Mouse (Mus musculus) MEL (cell line): ENCODE results near the gene Fam69b. TPM values are rescaled to one million over a fixed set of nuclear protein-coding genes. Genes with fewer than 3 reads are reported as not detected.

ENCODE experiments used
- DNase-seq: peaks from one replicate; pipeline ENCODE4 v3.0.0; 2011; ENCODE audit warnings: low read depth, low spot score
- H3K27ac ChIP-seq: 2 replicates; pipeline ENCODE4 v1.5.1; 2012; ENCODE audit warnings: low read depth, mild to moderate bottlenecking, control low read depth, low read length, moderate library complexity; ENCODE audit not compliant: control insufficient read depth
- H3K27me3 ChIP-seq, 2 experiments: fragments of 150-350 bp in 1 of 2; sonication (generic) in 1 of 2; 2 replicates each; pipeline ENCODE4 v1.6.1; 2012; ENCODE audit warnings: low read length in 2 of 2, mild to moderate bottlenecking in 2 of 2, improper control_type of control experiment in 1 of 2, moderate library complexity in 1 of 2; ENCODE audit not compliant: insufficient read depth in 2 of 2, control insufficient read depth in 1 of 2
- H3K36me3 ChIP-seq, 2 experiments: 2 replicates each; pipeline ENCODE4 v1.6.1; 2012 to 2014; ENCODE audit warnings: low read length in 2 of 2, improper control_type of control experiment in 1 of 2, inconsistent platforms in 1 of 2, mild to moderate bottlenecking in 1 of 2; ENCODE audit not compliant: insufficient read depth in 2 of 2, control insufficient read depth in 1 of 2
- H3K4me1 ChIP-seq, 2 experiments: fragments of 150-350 bp in 1 of 2; sonication (generic) in 1 of 2; 2 replicates each; pipeline ENCODE4 v1.6.1; 2012; ENCODE audit warnings: low read length in 2 of 2, improper control_type of control experiment in 1 of 2, mild to moderate bottlenecking in 1 of 2; ENCODE audit not compliant: insufficient read depth in 2 of 2, control insufficient read depth in 1 of 2
- H3K4me3 ChIP-seq, 2 experiments: fragments of 150-350 bp in 1 of 2; sonication (generic) in 1 of 2; 2 replicates each; pipeline ENCODE4 v1.5.1; 2012; ENCODE audit warnings: low read depth in 2 of 2, low read length in 2 of 2, mild to moderate bottlenecking in 2 of 2, moderate library complexity in 2 of 2, control low read depth in 1 of 2, improper control_type of control experiment in 1 of 2; ENCODE audit not compliant: control insufficient read depth in 1 of 2, insufficient read depth in 1 of 2
- H3K79me2 ChIP-seq: 2 replicates; pipeline ENCODE4 v1.6.1; 2012; ENCODE audit warnings: mild to moderate bottlenecking, low read length, moderate library complexity; ENCODE audit not compliant: control insufficient read depth, poor library complexity, insufficient read depth
- H3K9ac ChIP-seq: 2 replicates; pipeline ENCODE4 v1.6.1; 2012; ENCODE audit warnings: low read depth, mild to moderate bottlenecking, control low read depth, low read length, moderate library complexity; ENCODE audit not compliant: control insufficient read depth, poor library complexity, severe bottlenecking
- H3K9me3 ChIP-seq: fragments of 150-350 bp; sonication (generic); replicated peaks from 2 replicates; pipeline ENCODE4 v1.6.1; 2012; ENCODE audit warnings: mild to moderate bottlenecking, low read length, improper control_type of control experiment, moderate library complexity; ENCODE audit not compliant: insufficient read depth
- CHD1 ChIP-seq: IDR thresholded peaks from 2 replicates; pipeline ENCODE4 v1.6.1; 2012; ENCODE audit warnings: low read depth, mild to moderate bottlenecking, inconsistent platforms, low read length, improper control_type of control experiment
- CHD2 ChIP-seq: IDR thresholded peaks from 2 replicates; pipeline ENCODE4 v1.6.1; 2011; ENCODE audit warnings: low read length, improper control_type of control experiment
- EP300 ChIP-seq, 2 experiments: IDR thresholded peaks; 2 replicates each; pipeline ENCODE4 v1.6.1; 2011; ENCODE audit warnings: improper control_type of control experiment in 2 of 2, low read length in 2 of 2, low read depth in 1 of 2, mild to moderate bottlenecking in 1 of 2
- GABPA ChIP-seq: IDR thresholded peaks from 2 replicates; pipeline ENCODE4 v1.6.1; 2012; ENCODE audit warnings: low read depth, mild to moderate bottlenecking, inconsistent platforms, low read length, improper control_type of control experiment, moderate library complexity
- HCFC1 ChIP-seq: IDR thresholded peaks from 2 replicates; pipeline ENCODE4 v1.6.1; 2012; ENCODE audit warnings: low read depth, mild to moderate bottlenecking, inconsistent platforms, low read length, improper control_type of control experiment, moderate library complexity
- MXI1 ChIP-seq: IDR thresholded peaks from 2 replicates; pipeline ENCODE4 v1.6.1; 2011; ENCODE audit warnings: mild to moderate bottlenecking, low read depth, low read length, improper control_type of control experiment
- MYB ChIP-seq: IDR thresholded peaks from 2 replicates; pipeline ENCODE4 v1.6.1; 2011; ENCODE audit warnings: mild to moderate bottlenecking, low read depth, low read length, improper control_type of control experiment
- MYC ChIP-seq: IDR thresholded peaks from 2 replicates; pipeline ENCODE4 v1.6.1; 2011; ENCODE audit warnings: low read depth, mild to moderate bottlenecking, low read length, improper control_type of control experiment, moderate library complexity
- NELFE ChIP-seq: IDR thresholded peaks from 2 replicates; pipeline ENCODE4 v1.6.1; 2011; ENCODE audit warnings: low read depth, low read length, improper control_type of control experiment
- POLR2A ChIP-seq, 2 experiments: IDR thresholded peaks; 2 replicates each; pipeline ENCODE4 v1.6.1; 2011 to 2012; ENCODE audit warnings: low read length in 2 of 2, mild to moderate bottlenecking in 2 of 2, control low read depth in 1 of 2, improper control_type of control experiment in 1 of 2, low read depth in 1 of 2, moderate library complexity in 1 of 2; ENCODE audit not compliant: control insufficient read depth in 1 of 2, insufficient read depth in 1 of 2, poor library complexity in 1 of 2
- POLR2AphosphoS2 ChIP-seq: IDR thresholded peaks from 2 replicates; pipeline ENCODE4 v1.6.1; 2011; ENCODE audit warnings: low read length, improper control_type of control experiment
- POLR2AphosphoS5 ChIP-seq: IDR thresholded peaks from 2 replicates; pipeline ENCODE4 v1.6.1; 2012; ENCODE audit warnings: low read depth, borderline replicate concordance, mild to moderate bottlenecking, inconsistent platforms, low read length, moderate library complexity, mixed read lengths
- RCOR1 ChIP-seq: IDR thresholded peaks from 2 replicates; pipeline ENCODE4 v1.6.1; 2012; ENCODE audit warnings: low read depth, mild to moderate bottlenecking, inconsistent platforms, low read length, improper control_type of control experiment
- SIN3A ChIP-seq: IDR thresholded peaks from 2 replicates; pipeline ENCODE4 v1.6.1; 2012; ENCODE audit warnings: low read length, improper control_type of control experiment, inconsistent platforms
- TBP ChIP-seq: IDR thresholded peaks from 2 replicates; pipeline ENCODE4 v1.8.0; 2011; ENCODE audit warnings: low read depth, low read length, improper control_type of control experiment
- ZMIZ1 ChIP-seq: IDR thresholded peaks from 2 replicates; pipeline ENCODE4 v1.6.1; 2012; ENCODE audit warnings: low read depth, mild to moderate bottlenecking, inconsistent platforms, low read length, improper control_type of control experiment, moderate library complexity
- polyA plus RNA-seq, 2 experiments: library from polyadenylated mRNA; stranded (reverse) in 1 of 2; unstranded in 1 of 2; fragments of >175 nt in 1 of 2; fragments of >200 nt in 1 of 2; gene quantifications; 2 replicates each; pipeline versions ENCODE4 v1.2.1 to v1.2.4; 2012; ENCODE audit warnings: low replicate concordance in 2 of 2, low read depth in 1 of 2; ENCODE audit not compliant: insufficient read length in 2 of 2, insufficient read depth in 1 of 2, missing spikeins in 1 of 2
- total RNA-seq: library from RNA; depleted of rRNA; stranded (reverse); fragments of 300-350 nt; gene quantifications from 2 replicates; pipeline ENCODE4 v1.2.3, GENCODE M21; 2012

Gene Fam69b
- total and polyA plus RNA-seq, 3 experiments = 0.42 to 0.67 TPM; not detected in 1

DNA sequence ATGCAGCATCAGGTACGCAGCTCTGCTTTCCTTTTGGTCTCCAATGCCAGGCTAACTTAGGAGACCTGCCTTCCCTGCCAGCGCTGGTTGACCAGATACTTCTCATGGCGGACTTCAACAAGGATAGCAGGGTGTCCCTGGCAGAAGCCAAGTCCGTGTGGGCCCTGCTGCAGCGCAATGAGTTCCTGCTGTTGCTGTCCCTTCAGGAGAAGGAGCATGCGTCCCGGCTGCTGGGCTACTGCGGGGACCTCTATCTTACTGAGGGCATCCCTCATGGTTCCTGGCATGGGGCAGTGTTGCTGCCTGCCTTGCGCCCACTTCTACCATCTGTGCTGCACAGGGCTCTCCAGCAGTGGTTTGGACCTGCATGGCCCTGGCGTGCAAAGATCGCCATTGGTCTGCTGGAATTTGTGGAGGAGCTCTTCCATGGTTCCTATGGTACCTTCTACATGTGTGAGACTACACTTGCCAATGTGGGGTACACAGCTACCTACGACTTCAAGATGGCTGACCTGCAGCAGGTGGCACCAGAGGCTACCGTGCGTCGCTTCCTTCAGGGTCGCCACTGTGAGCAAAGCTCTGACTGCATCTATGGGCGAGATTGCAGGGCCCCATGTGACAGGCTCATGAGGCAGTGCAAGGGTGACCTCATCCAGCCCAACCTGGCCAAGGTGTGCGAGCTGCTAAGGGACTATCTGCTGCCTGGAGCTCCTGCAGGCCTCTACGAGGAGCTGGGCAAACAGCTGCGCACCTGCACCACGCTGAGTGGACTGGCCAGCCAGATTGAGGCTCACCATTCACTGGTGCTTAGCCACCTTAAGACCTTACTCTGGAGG is 7.5 kb downstream of the Fam69b start:
- peaks cover 14 to 17% of the 10 kb centered on the region in 2 experiments for H3K36me3 ChIP-seq
- H3K4me3 ChIP-seq = no peak overlapping the region
- H3K79me2 ChIP-seq = peaks cover 25% of the 10 kb centered on the region
- H3K9me3 ChIP-seq = no peaks in the 10 kb centered on the region
- H3K9ac ChIP-seq = no peak overlapping the region
- peak; percentile 64 for DNase-seq
- H3K27me3 ChIP-seq = no peaks in the 10 kb centered on the region
- H3K27ac ChIP-seq = no peak overlapping the region
- peaks cover 0 to 12% of the 10 kb centered on the region in 2 experiments; a peak in 2 of 4 replicates for H3K4me1 ChIP-seq
- 0 out of 2 replicates have a peak, but pooled peaks have one; percentile 1 for TF ChIP-seq POLR2AphosphoS5
- no peak for TF ChIP-seq MXI1
- peak; percentile 14 for TF ChIP-seq NELFE
- peak; percentile 22; the same call in 1 of the 2 replicates for TF ChIP-seq ZMIZ1
- 0 out of 2 replicates have a peak, but pooled peaks have one; percentile 32 for TF ChIP-seq TBP
- no peak for TF ChIP-seq GABPA
- TF ChIP-seq CHD2 = 0 out of 2 replicates have a peak, but pooled peaks have one; percentile 6
- TF ChIP-seq MYC = peak; percentile 10; the same call in 1 of the 2 replicates
- TF ChIP-seq RCOR1 = no peak
- peak; percentile 50 for TF ChIP-seq POLR2AphosphoS2
- peak; percentile 12 to 48; a peak in 3 of 4 replicates for TF ChIP-seq POLR2A (IDR thresholded peaks at IDR 0.05; ENCODE audit: control insufficient read depth in 1 of 2, insufficient read depth in 1 of 2, low read depth in 1 of 2, low read length in 2 of 2, poor library complexity in 1 of 2)
- 0 out of 2 replicates have a peak, but pooled peaks have one; percentile 49 for TF ChIP-seq MYB

DNA sequence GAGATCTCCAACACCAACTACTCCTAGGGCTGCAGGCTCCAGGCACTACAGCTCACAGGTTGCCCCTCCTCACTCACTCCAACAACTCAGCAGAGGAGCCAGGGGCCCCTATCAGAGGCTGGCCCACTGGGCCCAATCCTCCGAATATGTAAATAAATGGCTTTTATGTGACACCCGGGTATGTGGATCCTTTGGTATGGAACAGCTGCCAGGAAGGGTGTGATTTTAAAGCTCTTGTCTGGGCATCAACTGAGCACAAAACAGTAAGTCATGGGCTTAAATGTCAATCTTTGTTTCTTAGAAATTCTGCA is 8.0 kb downstream of the Fam69b start:
- Histone ChIP-seq H3K79me2 (peaks cover 25% of the 10 kb centered on the region), H3K9ac (no peak overlapping the region), H3K9me3 (no peaks in the 10 kb centered on the region), H3K27ac (no peak overlapping the region), H3K4me3 (no peak overlapping the region), H3K27me3 (no peaks in the 10 kb centered on the region), H3K4me1 (peaks cover 0 to 18% of the 10 kb centered on the region in 2 experiments; a peak in 2 of 4 replicates), H3K36me3 (peaks cover 14 to 17% of the 10 kb centered on the region in 2 experiments)
- no peak for TF ChIP-seq TBP
- TF ChIP-seq CHD1 = no peak
- no peak for TF ChIP-seq EP300 (IDR thresholded peaks at IDR 0.05; ENCODE audit: low read depth in 1 of 2, low read length in 2 of 2)
- no peak for TF ChIP-seq GABPA
- TF ChIP-seq HCFC1 = no peak
- no peak; the same call in 1 of the 2 replicates for TF ChIP-seq POLR2AphosphoS2
- no peak for TF ChIP-seq MXI1
- no peak for TF ChIP-seq SIN3A
- DNase-seq = no peak
